Mouse (Mus musculus) heart, embryonic 16.5 days (tissue): ENCODE measurements at regions not wholly inside any gene's neighbourhood (a gene's known extent, or its start where the extent isn't known, plus 50 kb on each side); places are given as distances from the start of the nearest gene placed in this dataset.

Experiments
- ATAC-seq: fragments of 200-750 bp; cut with Nextera tagmentation; replicated peaks from 2 replicates; pipeline ENCODE4 v1.8.0; 2017; ENCODE audit warnings: moderate number of reproducible peaks; ENCODE audit not compliant: insufficient read depth, low FRiP score; ENCODE audit errors: extremely low read depth
- H3K27ac ChIP-seq: fragments of 300-500 bp; sonication (generic); 2 replicates; pipeline ENCODE4 v1.5.1; 2014; ENCODE audit warnings: mild to moderate bottlenecking, low read length, control low read depth, moderate library complexity
- H3K27me3 ChIP-seq: fragments of 300-500 bp; sonication (generic); 2 replicates; pipeline ENCODE4 v1.6.1; 2014; ENCODE audit warnings: low read length, mixed read lengths; ENCODE audit not compliant: control insufficient read depth, insufficient read depth
- H3K36me3 ChIP-seq: fragments of 300-500 bp; sonication (generic); 2 replicates; pipeline ENCODE4 v1.6.1; 2014; ENCODE audit not compliant: control insufficient read depth, insufficient read depth
- H3K4me1 ChIP-seq: fragments of 300-500 bp; sonication (generic); 2 replicates; pipeline ENCODE4 v1.6.1; 2014; ENCODE audit warnings: low read length, mixed read lengths; ENCODE audit not compliant: control insufficient read depth, insufficient read depth
- H3K4me2 ChIP-seq: fragments of 300-500 bp; sonication (generic); 2 replicates; pipeline ENCODE4 v1.6.1; 2014; ENCODE audit warnings: low read depth, mild to moderate bottlenecking, control low read depth, low read length
- H3K4me3 ChIP-seq: fragments of 300-500 bp; sonication (generic); 2 replicates; pipeline ENCODE4 v1.5.1; 2014; ENCODE audit warnings: mild to moderate bottlenecking, control low read depth, low read length
- H3K9ac ChIP-seq: fragments of 300-500 bp; sonication (generic); 2 replicates; pipeline ENCODE4 v1.6.1; 2014; ENCODE audit warnings: low read length, control low read depth
- H3K9me3 ChIP-seq: fragments of 300-500 bp; sonication (generic); replicated peaks from 2 replicates; pipeline ENCODE4 v1.6.1; 2016; ENCODE audit warnings: low read length; ENCODE audit not compliant: control insufficient read depth
- WGBS: fragments of 180-500 bp; shearing (Covaris S2); extraction: QIAGEN DNeasy Blood & Tissue Kit; methylation state at CpG from one replicate; pipeline ENCODE4 v1.1.7; 2014; 5-methylcytosine and 5-hydroxymethylcytosine counted together

- ATAC-seq, result no peak
- no peak overlapping the region for H3K4me3 ChIP-seq
- no peak overlapping the region for H3K9ac ChIP-seq
- H3K27me3 ChIP-seq, result no peaks in the 10 kb centered on the region
- no peaks in the 10 kb centered on the region for H3K9me3 ChIP-seq
- WGBS, result 36% methylated on average over 3 of the region's 3 CpGs
- H3K27ac ChIP-seq, result no peak overlapping the region
- H3K4me2 ChIP-seq, result no peak overlapping the region
- H3K36me3 ChIP-seq, result no peaks in the 10 kb centered on the region
- peaks cover 8% of the 10 kb centered on the region for H3K4me1 ChIP-seq
These were observed 143.7 kb downstream of the Drd1 start for GRCm38 (mm10) chr13:53911846-53912245.

DNA sequence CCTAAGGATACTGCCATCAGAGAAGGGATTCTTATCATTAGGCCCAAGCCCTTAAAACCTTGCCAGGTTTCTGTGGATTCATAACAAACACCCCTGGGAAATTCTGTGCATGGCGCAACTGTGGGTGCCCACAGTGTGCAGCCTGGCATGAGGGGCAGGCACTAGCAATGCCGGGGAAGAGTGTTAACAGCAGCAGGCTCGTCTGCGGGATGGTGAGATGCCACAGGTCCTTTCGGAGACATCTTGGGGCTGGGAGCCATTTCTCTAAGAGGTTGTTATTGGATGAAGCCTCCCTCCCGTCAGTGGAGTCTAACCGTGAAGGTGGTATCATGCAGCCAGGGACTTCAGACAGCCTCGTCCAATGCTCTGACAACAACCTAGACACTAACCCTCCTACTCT, 144.2 kb downstream of the Drd1 start:
- no peak overlapping the region for H3K4me2 ChIP-seq
- H3K9ac ChIP-seq, result no peak overlapping the region
- peaks cover 8% of the 10 kb centered on the region for H3K4me1 ChIP-seq
- 75% methylated on average over 8 of the region's 8 CpGs for WGBS
- H3K9me3 ChIP-seq, result no peaks in the 10 kb centered on the region
- no peaks in the 10 kb centered on the region for H3K27me3 ChIP-seq
- no peak overlapping the region for H3K4me3 ChIP-seq
- no peaks in the 10 kb centered on the region for H3K36me3 ChIP-seq
- ATAC-seq, result no peak
- no peak overlapping the region for H3K27ac ChIP-seq

DNA sequence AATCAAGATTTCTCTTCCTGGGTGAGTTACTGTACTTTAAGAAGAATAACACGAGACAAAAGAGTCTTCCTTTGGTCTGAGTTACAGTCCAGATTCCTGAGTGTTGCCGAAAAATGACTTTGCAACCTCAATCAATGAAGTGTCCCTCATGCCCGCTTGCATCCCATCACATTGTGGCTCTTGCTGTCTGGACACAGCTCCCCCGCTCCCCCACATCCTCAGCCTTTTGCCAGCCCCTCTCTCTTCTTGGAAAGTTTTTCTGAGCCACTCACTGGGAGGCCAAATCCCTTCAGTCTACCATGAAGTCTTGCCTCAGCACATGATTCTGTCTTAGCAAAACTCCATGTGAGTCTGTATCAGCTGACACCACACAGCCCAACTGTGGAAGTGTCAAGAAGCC, 145.3 kb downstream of the Drd1 start:
- Histone ChIP-seq H3K9ac (no peak overlapping the region), H3K27ac (no peak overlapping the region), H3K9me3 (no peaks in the 10 kb centered on the region), H3K4me3 (no peak overlapping the region), H3K36me3 (no peaks in the 10 kb centered on the region), H3K27me3 (no peaks in the 10 kb centered on the region), H3K4me2 (no peak overlapping the region), H3K4me1 (peaks cover 3% of the 10 kb centered on the region)
- no peak for ATAC-seq
- WGBS, result 83% methylated on average over 4 of the region's 4 CpGs

DNA sequence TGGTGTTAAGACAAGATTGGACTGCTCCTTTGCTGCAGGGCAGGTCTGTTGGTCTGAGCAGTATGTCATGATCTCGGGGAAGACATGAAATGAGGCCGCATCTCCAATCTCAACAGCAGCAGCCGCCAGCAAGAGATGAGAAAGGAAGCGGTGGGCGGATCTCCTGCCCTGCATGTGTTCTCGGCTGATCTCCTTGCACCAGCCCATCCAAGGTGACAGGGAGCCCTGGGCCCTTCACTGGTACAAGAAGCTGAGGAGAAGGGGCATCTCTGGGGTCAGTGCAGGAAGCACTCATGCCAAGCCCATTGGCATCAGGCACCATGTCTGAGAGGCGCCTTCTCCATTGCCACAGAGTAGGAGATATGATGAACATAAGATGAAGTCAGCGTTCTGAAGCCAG, 151.0 kb downstream of the Drd1 start:
- Histone ChIP-seq H3K27me3 (no peaks in the 10 kb centered on the region), H3K9me3 (no peaks in the 10 kb centered on the region), H3K4me3 (no peak overlapping the region), H3K9ac (no peak overlapping the region), H3K4me2 (no peak overlapping the region), H3K4me1 (peaks cover 17% of the 10 kb centered on the region), H3K27ac (no peak overlapping the region), H3K36me3 (no peaks in the 10 kb centered on the region)
- 81% methylated on average over 8 of the region's 8 CpGs for WGBS
- ATAC-seq, result no peak

GRCm38 (mm10) chr13:53903626-53904025, 151.9 kb downstream of the Drd1 start:
- Histone ChIP-seq H3K36me3 (no peaks in the 10 kb centered on the region), H3K27ac (no peak overlapping the region), H3K27me3 (no peaks in the 10 kb centered on the region), H3K4me1 (peaks cover 17% of the 10 kb centered on the region), H3K4me3 (no peak overlapping the region), H3K4me2 (no peak overlapping the region), H3K9me3 (no peaks in the 10 kb centered on the region), H3K9ac (no peak overlapping the region)
- ATAC-seq, result no peak
- 37% methylated on average over 7 of the region's 7 CpGs for WGBS

GRCm38 (mm10) chr13:53902831-53903230, 152.7 kb downstream of the Drd1 start:
- Histone ChIP-seq H3K4me3 (no peak overlapping the region), H3K27me3 (no peaks in the 10 kb centered on the region), H3K27ac (no peak overlapping the region), H3K9ac (no peak overlapping the region), H3K36me3 (no peaks in the 10 kb centered on the region), H3K9me3 (peaks cover under 1% of the 10 kb centered on the region; the same call in 1 of the 2 replicates), H3K4me1 (peaks cover 17% of the 10 kb centered on the region), H3K4me2 (no peak overlapping the region)
- no peak for ATAC-seq
- WGBS, result 87% methylated on average over 2 of the region's 2 CpGs

GRCm38 (mm10) chr13:53900406-53901025, 155.0 kb downstream of the Drd1 start:
- H3K4me1 ChIP-seq, result peaks cover 17% of the 10 kb centered on the region
- 39% methylated on average over 3 of the region's 3 CpGs for WGBS
- H3K27me3 ChIP-seq, result no peaks in the 10 kb centered on the region
- H3K4me2 ChIP-seq, result peak overlapping the region; percentile 29; the same call in 1 of the 2 replicates
- peak overlapping the region; percentile 69 for H3K27ac ChIP-seq
- no peak overlapping the region for H3K9ac ChIP-seq
- H3K9me3 ChIP-seq, result peaks cover 7% of the 10 kb centered on the region
- peak; percentile 89 for ATAC-seq
- H3K36me3 ChIP-seq, result no peaks in the 10 kb centered on the region
- no peak overlapping the region for H3K4me3 ChIP-seq

DNA sequence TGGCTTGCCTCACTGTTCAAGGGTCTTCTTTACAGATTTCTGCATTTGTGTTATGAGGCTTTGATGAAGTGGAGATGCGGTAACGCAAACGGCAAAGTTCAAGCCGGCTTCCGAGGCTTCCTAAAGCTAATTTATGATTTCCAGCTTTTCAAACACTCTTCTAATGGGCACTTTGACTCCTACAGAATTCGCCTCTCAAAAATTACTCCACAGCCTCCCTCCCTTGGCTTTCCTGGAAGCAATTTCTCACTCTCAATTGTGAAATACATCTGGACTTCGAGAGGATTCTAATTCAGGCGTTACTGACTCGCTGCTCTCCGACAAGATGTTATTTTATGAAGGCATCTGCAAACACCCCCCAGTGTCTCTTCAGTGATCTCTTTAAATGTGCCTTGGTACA, 157.2 kb downstream of the Drd1 start:
- Histone ChIP-seq H3K9me3 (peaks cover 7% of the 10 kb centered on the region), H3K4me2 (no peak overlapping the region), H3K4me3 (no peak overlapping the region), H3K4me1 (peaks cover 12% of the 10 kb centered on the region), H3K27ac (no peak overlapping the region), H3K27me3 (no peaks in the 10 kb centered on the region), H3K9ac (no peak overlapping the region), H3K36me3 (no peaks in the 10 kb centered on the region)
- ATAC-seq, result no peak
- WGBS, result 78% methylated on average over 10 of the region's 10 CpGs

GRCm38 (mm10) chr13:53897176-53897575, 158.3 kb downstream of the Drd1 start:
- H3K9me3 ChIP-seq, result peaks cover 7% of the 10 kb centered on the region
- 90% methylated on average over 2 of the region's 2 CpGs for WGBS

More at GRCm38 (mm10) chr13:53897176-53897575, 158.3 kb downstream of the Drd1 start:
- Histone ChIP-seq H3K4me1 (peaks cover 9% of the 10 kb centered on the region), H3K4me3 (no peak overlapping the region), H3K27me3 (no peaks in the 10 kb centered on the region), H3K9ac (no peak overlapping the region), H3K27ac (no peak overlapping the region), H3K4me2 (no peak overlapping the region), H3K36me3 (no peaks in the 10 kb centered on the region)
- ATAC-seq, result no peak
